Mouse (Mus musculus): ENCODE results near the gene Slc25a22.

Slc25a22 gene

DNA sequence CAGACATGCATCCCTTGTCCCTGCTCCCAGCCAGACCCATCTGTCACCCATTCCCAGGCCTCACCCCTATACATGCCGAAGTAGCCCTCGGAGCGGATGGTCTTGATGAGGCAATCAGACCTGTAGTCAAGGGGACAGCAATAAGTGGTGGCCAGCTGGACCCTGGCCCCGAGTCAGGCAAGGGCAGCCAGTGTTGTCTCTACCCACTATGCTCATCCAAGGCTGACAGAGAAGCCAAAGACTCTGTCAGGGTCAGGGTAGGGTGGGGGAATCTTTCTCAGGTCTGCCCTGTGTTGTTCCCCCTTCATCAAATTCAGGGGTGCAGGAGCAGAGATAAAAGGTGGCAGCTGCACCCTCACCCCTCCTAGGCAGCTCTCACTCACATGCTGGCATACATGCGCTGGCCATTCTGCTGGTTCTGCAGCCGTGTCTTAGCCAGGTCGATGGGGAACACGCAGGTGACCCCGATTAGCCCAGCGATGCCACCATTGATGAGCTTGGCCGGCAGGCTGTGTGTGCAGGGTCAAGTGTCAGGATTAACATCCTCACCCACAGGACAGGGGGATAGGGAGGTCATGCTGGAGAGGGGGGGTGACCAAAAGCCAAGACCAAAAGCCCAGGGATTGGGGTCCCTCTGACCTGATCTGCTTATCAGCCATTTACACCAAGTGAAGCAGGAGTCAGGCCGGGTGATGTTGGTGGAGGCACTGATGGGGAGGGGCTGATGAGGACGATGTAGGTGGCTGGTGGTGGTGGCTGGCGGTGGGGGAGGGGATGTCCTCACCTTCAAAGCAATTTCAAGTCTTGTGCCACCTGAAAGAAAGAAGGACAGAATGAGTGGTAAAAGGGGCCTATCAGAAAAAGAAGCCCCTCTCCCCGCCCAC, 3.9 kb downstream of the Slc25a22 start:
- DNase-seq = no peak

DNA sequence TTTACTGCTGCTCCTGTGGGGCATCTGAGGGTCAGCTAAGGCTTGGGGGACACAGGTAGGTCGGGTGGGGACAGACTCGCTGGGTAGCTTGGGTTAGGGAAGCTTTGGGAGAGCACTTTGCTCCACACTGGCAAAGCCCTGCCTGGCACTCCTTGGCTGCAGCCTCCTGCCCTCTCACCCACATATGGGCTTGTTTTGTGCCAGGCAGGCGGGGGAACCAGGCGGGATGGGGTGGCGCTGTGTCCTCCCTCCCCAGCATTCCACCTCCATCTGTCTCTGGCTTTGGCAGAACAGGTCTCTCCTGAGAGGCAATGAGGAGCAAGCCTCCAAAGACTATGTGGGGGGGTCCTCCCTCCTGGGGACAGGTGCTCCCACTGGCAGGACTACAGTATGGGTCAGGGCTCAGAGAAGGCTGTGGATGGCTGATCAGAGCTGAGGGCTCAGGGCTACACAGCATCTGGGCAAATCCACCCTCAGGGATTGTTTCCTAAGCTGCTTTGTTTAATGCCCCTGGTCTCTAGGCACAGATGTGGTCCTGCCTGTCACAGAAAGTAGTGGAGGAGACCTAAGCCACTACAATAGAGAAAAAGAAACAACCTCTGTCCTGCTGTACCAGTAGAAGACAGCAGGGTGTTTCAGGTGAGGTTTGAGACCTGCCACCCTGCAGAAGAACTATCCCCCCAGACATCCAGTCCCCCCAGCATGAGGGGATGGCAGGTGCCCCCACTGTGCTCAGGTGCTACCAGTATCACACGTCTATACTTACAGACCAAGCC, 4.8 kb downstream of the Slc25a22 start:
- DNase-seq = peak; percentile 72

DNA sequence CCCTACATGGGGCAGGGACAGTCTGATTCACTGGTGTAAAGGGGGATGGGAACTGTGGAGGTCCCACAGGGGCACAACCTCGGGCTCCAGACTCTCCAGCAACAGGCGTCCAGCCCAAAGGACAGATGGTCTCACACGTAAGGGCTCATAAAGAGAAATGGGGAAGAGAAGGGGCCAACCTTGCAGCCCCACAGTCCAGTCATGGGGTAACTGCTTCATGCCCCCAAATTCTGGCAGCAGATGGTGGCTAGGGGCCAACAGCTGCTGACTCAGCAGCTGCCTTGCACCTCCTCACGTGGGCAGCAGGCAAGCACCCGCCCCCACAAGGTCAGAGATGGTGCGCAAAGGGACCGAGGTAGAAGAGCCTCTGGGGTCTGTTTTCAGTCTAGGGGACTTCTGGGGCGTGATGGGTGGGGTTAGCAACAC, 5.5 kb downstream of the Slc25a22 start:
- peak; percentile 59 for DNase-seq

DNA sequence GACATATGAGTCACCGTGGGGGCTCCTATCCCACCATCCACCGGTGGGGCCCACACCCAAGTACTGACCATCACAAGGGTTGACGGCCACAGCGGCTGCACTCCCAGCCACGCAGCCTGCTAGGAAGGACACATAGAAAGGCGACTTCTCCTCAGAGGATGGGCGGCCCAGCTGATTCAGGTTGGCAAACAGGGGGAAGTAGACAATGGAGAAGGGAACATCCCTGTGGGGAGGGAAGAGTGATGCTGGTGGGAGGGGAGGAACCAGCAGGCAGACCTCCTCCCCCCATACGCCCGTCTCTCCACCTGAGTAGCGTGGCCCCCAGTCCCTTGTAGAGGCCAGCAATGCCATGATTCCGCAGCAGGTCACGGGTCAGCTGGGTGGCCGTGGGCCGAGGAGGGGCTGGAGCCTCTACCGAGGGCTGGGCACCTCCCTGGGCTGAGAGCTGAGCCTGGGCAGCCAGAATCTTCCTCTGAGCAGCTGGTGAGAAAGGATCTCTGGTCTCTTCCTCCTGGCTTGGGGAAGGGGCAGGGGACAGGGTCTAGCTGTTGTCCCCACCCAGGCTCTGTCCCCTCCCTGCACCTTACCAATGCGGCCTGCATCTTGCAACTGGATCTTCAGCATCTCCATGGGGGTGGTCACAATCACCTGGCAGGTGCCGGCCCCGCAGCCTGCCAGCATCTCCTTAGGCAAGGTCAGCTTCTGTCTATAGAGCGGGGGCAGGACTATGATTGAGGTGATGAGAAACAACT, 6.1 kb downstream of the Slc25a22 start:
- no peak for DNase-seq

DNA sequence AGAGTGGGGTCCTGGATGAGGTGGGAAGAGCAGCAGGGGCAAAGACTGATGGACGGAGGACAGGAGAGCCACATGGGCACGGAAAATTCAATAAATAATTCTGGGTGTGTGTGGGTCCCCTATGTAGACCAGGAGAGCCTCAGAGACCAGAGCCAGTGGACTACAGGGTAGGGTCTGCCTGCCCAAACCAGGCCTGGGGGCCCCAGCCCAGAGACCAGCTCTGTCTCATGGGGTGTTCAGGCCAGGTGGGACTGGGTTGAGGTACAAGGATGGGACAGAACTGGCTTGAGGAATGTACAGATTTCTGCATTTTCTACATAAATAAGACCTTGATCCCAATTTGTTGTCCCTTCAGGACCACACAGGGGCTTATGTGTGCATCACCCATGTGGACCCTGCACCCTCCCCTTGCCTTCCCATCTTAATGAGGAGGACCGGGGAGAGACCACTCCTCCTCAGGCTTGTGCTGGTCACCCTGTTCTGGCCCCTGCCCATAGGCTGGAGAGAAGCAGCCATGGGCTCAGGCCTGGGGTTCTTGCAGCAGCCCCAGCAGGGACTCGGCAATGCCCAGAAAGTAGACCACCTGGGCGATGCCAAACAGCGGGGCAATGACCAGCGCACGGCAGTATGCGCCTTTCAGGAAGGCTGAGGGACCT, 7.0 kb downstream of the Slc25a22 start:
- no peak for DNase-seq

DNA sequence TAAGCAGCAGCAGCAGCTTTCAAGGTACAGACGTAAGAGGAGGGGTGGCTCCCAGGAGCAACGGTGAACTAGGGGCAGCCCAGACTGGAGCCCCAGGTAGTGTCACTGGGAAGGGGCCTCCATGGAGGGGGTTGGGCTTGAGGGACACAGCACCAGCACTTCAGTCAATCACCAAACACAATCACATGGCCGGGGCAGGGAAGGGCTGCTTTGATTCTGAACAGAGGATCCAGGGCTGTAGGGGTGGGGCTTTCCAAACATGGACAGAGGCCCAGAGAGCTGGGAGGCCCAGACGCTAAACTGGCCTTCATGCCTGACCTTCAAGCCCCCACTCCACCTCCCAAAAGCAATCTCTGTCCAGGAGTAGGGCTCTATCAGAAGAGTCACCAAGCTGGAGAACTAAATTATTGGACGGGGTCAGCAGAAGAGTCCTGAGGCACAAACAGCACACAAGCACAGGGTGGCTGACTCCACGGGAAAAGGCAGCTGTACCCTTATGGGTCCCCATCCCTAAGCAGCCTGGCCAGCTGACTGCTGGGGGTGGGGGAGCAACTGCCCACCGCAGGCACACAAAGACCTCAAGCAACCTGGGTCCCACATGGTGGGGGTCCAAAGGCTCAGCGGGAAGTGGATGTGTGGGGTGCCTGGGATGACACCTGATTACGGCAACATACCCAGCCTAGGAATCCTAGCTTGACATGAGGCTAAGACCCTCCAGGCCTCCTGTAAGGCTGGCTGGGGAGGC, 7.7 kb downstream of the Slc25a22 start:
- no peak for DNase-seq

DNA sequence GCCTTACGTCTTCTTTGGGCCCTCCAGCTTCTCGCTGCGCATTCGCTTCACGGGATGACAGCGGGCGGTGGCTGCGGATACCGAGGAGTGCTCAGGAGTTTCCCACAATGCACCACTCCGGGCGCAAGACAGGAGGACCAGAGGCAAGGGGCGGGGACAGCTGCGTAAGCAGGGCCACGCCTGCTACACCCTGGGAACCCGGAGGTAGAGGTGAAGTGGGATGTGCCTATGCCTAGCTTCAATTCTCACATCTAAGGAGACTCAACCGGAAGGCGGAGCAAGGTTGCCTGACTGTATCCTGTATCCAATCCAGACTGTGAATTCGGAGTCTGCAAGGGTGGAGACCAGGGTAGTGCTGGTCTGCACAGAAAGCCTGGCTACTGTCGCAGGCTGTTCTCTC, 8.4 kb downstream of the Slc25a22 start, which contains the start of gene Cend1:
Gene Cend1, minus strand, starts transcription at position 182 of the 400 bp plus-strand sequence.
- DNase-seq = peak; percentile 43

DNA sequence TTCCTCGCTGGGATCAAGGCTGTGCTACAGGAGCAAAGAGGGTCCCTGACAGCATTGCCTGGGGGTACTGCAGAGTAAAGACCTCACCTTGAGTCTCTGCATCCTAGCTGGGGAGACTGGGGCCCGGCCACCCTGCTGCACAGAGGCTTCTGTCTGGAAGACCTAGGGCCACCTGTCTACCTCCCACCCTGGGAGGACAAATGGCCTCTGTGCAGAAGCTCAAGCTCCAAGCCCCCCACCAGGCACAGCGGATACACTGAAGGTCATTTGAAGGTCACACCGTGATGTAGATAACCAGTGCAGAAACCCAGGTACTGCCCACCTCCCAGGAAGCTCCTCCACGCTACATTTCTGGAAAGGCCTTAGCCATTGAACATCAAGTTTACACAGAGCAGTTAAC, 9.0 kb downstream of the Slc25a22 start:
- DNase-seq = no peak

DNA sequence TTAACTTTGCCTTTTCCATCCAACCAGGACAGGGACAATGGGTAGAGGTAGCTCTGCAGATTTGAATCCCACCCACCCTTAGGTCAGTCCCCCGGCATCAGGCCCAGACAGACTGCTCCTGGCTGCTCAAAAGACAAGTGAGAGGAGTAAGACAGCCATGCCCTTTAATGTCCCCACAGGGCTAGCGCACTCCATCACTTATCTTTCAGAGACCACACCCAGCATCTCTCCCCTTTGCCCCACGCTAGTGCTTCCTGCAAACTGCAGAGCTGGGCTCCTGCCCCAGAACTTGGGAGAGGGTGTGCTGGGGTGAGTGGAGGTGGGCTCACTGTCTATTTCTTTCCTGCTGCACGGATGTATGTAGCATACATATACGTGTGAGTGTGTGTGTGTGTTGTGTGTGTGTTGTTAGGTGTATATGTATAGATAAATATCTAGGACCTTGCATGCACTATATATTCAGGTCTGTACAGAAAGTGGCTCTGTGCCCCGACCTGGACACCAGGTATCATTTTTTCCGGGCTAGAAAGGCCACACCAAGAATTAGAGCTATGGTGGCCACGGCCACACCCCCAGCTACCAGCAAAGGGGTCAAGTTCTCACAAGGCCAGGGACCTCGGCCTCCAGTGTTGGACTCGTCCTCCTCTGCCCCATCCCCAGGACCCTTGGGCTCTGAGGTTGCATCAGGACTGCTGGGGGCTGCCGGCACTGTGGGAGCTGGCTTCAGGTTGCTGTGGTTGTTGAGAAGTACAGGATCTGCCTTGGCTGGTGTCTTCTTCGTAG, 10.6 kb downstream of the Slc25a22 start:
- no peak for DNase-seq

DNA sequence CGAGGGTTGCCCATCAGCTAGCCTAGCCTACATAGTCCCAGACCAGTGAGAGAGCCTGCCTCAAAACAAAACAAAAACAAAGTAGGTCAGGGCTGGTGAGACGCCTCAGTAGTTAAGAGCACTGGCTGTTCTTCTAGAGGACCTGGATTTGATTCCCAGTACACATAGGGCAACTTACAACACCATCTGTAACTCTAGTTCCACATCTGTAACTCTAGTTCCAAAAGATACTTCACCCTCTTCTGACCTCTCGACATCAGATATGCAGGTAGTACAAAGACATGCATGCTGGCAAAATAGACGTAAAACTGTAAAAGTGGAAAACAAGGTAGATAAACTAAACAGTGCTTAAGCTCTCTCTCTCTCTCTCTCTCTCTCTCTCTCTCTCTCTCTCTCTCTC, 13.9 kb downstream of the Slc25a22 start:
- DNase-seq = no peak

DNA sequence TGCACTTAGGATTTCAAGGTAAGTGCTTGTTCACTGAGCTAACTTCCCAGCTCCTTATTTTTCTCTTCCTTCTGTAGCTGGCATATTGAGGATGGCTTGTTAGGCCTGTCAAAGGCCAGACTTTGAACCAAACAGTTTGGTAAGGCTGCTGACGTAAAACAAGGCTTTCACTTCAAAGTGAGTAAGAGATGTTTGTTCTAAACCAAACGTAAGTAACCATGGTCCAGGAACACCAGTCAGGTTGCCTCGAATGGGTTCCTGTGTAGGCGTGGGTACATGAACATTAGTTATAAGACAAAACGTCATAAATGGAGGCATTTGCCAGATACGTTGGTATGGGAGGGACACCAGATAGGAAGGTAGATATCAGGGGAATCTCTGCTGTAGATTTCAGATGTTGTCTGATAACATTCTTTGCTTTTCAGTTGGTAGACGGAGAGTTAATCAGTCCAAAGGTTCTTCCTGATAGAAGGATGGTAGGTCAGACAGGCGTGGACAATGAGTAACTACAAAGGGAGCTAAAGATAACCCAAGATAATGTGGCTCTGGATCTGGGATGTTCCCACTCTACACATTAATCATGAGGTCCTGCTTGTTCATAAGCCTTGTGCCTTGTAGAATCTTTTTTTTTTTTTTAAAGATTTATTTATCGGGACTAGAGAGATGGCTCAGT, 17.5 kb downstream of the Slc25a22 start:
- no peak for DNase-seq

DNA sequence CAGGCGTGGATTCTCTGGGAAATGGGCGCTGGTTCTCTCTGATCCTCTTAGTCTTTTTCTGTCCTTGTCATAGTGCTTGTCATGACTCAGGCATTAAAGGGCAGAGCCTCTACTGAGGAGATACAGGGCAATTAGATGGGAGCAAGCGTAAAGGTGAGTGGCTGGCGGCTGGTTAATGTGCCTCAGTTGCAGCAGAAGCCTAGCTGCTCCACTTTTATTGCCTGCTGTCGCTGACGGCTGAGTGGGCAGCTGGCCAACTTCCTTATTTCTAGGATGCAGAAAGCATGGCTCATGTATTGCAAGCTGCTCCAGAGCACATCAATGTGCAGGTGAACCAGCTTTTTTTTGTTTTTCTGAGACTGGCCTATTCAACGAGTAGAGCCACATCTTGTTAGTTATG, 18.7 kb downstream of the Slc25a22 start:
- DNase-seq = peak; percentile 45

DNA sequence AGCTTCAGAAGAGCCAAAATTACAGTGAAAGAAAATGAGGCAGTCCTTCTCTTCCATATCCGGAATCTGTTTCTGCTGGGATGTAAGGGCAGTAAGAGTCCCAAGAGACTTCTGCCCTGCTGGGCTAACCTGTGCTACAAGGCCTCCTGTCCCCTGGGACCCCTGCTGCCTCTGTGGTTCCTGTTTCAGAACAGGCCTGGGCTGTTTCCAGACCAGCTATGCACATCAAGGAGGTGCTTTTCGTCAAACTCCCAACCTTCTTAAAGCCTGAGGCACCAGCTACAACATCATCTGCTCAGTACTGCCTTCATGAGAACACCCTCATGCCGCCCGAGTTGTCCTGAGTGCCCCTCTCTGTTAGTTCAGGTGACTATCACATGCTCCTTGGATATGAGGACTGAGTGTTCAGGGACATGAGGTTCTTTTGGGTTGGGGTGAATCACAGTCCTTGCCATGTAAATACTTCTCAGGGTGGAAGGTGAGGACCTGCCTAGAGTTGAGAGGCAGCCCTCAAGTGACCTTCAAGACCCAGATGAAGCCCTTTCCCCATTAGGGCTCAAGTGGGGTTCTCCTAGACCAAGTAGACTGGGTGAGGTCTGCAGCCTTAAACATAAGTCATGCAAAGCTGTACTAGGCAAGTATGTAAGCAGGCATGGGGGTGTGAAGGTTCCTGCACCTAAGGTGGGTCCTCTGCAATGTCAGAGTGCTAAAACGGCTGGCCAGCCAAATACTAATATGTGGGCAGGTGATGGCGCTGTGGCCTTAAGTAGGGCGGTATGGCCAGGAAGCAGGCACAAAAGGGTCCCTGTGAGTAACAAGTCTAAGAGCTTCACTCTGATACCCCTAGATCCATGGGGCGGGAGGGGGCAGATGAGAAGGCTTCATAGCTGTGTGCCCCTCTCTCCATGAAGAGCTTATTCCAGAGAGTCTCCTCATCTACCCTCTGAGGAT, 19.7 kb downstream of the Slc25a22 start:
- no peak for DNase-seq

DNA sequence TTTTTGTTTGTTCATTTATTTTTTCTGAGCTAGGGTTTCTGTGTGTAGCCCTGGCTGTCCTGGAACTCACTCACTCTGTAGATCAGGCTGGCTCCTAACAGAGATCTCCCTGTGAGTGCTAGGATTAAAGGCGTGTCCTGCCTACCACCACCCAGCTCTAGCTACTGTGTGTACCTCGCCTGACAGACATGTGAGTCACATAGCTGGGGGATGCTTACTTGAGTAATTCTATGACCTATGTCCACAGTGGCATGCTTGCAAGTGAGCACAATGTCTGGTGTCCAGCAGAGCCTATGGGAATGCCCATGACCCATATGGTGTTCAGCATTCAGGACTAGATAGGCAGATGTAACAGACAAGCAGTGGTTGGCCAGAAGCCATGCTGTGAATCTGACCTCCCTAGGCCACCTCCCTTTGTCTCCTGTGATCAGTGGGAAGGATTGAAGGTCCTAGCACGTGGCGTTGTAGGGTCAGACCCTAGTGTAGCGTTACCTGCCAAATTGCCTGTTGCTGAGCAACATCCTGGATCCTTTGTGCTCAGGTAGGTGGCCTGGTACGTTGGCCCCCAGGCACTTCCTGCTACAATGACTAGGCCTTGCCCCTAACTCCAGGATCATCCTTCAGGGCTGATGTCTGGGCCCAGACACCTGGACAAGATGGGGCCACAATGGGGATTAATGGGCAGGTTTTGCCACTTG, 21.4 kb downstream of the Slc25a22 start:
- no peak for DNase-seq

DNA sequence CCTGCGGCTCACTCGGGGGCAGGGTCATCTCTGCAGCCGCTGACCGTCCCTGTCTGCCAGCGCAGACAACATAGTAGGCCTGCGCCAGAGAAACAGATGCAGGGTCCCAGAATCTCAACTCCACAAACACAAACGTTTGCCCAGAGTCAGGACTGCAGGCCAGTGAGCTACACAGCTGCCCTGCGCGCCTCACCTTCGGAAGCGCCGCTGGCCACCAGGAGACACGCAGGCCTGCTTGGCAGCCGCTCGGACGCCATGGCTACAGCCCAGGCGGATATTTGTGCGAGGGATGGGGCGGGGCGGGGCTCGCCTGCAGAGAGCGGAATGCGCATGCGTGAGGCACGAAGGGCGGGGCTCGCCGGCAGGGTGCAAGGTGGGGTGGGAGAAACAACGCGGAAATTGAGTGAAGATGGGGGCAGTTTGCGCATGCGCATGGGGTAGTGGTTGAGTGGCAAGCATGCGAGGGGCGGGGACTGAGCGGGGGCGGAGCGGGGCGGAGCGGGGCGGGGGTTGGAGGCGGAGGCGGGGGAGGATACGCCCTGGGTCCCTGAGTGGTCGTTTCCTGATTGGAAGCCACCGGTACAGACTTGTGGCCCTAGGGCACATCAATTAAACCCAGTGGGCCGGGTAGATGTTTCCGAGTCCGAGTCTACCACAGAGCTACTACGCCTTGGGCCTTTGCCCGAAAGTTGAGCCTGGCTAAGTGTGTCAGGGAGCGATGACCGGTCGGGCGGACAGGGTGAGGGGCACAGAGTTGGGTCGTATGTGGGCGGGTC, 23.7 kb downstream of the Slc25a22 start, which contains the start of gene Gatd1:
Gene Gatd1, minus strand, starts transcription at position 328 of the 776 bp plus-strand sequence.
- peak; percentile 98 for DNase-seq

DNA sequence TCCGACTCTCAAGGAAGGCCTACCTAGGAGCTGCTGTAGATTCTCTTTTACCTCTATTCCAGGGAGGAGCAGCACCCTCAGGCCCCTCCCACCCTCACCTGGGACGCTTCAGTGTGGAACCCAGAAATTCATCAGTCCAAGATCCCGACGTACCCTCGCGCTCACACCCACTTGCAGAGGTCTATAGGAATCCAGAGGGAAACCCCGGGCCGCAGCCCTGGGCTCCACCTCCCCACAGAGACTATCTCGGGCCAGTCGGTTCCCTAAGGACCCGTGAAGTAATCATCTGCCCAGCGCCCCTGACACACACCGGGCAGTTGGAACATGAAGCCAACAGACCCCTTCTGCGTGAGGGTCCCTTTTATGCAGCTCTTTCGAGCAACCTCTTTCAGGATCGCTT, 24.4 kb downstream of the Slc25a22 start:
- DNase-seq = no peak

DNA sequence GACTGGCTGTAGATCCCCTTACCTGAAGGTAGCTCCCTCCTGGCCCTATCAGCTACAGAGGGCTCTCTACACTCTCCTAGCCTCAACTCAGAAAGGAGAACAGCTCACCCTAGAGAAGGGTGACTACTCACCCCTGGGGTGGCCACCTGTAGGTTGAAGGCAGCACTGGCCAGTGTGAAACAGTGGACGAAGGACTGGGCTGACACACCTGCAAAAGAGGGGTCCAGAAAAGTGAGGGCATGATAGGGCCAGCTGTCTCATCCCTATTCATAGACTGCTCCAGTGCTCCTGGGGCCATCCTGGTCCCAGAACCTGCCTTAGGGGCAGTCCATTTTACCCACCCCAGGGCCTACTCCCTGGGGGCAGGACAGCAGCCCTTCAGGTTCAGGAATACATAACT, 26.0 kb downstream of the Slc25a22 start:
- DNase-seq = no peak

DNA sequence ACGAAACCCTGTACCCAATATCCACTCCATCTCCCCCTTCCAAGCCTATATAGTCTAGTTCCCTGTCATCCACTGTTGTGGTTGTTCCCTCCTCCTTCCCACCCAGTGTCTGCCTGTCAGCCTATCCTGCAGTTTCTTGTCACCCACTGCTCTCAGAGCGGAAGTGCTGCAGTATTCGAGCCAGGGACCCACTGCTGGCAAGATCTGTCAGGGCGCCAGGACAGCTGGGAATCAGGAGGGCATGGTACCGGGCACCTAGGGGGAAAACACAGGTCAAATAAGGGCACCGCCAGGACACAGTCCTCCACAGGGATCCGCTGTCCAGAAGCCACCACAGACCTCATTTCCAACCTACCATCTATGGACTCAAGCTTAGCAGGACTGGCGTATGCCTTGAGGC, 27.1 kb downstream of the Slc25a22 start:
- no peak for DNase-seq

Data from kidney, adult 18-20 months (tissue).